Mouse (Mus musculus) liver, embryonic 16.5 days (tissue): ENCODE measurements around the gene Olfr399. TPM values are rescaled to one million over a fixed set of nuclear protein-coding genes. Genes with fewer than 3 reads are reported as not detected.

Experiments
- ATAC-seq: fragments of 200-750 bp; cut with Nextera tagmentation; 2 replicates; pipeline ENCODE4 v1.8.0; 2017; ENCODE audit warnings: low read depth, mild to moderate bottlenecking, moderate number of reproducible peaks, moderate library complexity
- H3K27ac ChIP-seq: fragments of 300-500 bp; sonication (generic); 2 replicates; pipeline ENCODE4 v1.5.1; 2014; ENCODE audit warnings: mild to moderate bottlenecking, low read length
- H3K27me3 ChIP-seq: fragments of 300-500 bp; sonication (generic); 2 replicates; pipeline ENCODE4 v1.6.1; 2014; ENCODE audit warnings: low read depth, low read length, mixed read lengths; ENCODE audit not compliant: control insufficient read depth, insufficient read depth
- H3K36me3 ChIP-seq: fragments of 300-500 bp; sonication (generic); 2 replicates; pipeline ENCODE4 v1.6.1; 2014; ENCODE audit warnings: mild to moderate bottlenecking; ENCODE audit not compliant: control insufficient read depth, insufficient read depth
- H3K4me1 ChIP-seq: fragments of 300-500 bp; sonication (generic); 2 replicates; pipeline ENCODE4 v1.6.1; 2014; ENCODE audit warnings: low read depth, low read length, mixed read lengths; ENCODE audit not compliant: control insufficient read depth
- H3K4me2 ChIP-seq: fragments of 300-500 bp; sonication (generic); 2 replicates; pipeline ENCODE4 v1.6.1; 2014; ENCODE audit warnings: low read depth, low read length, mixed read lengths
- H3K4me3 ChIP-seq: fragments of 300-500 bp; sonication (generic); 2 replicates; pipeline ENCODE4 v1.5.1; 2014; ENCODE audit warnings: low read depth, mild to moderate bottlenecking, low read length
- H3K9ac ChIP-seq: fragments of 300-500 bp; sonication (generic); 2 replicates; pipeline ENCODE4 v1.6.1; 2014; ENCODE audit warnings: low read depth, low read length
- H3K9me3 ChIP-seq: fragments of 300-500 bp; sonication (generic); replicated peaks from 2 replicates; pipeline ENCODE4 v1.6.1; 2016; ENCODE audit warnings: low read length; ENCODE audit not compliant: control insufficient read depth
- WGBS: fragments of 180-500 bp; shearing (Covaris S2); extraction: QIAGEN DNeasy Blood & Tissue Kit; methylation state at CpG from one replicate; pipeline ENCODE4 v1.1.7; 2014; ENCODE audit not compliant: insufficient replicate concordance; 5-methylcytosine and 5-hydroxymethylcytosine counted together
- polyA plus RNA-seq: library from polyadenylated mRNA; unstranded; fragments of >200 nt; fragmentation: Nextera tagmentation; extraction: Ambion mirVana; gene quantifications from 2 replicates; pipeline ENCODE4 v1.2.1, GENCODE M21; 2015

Gene Olfr399
- polyA plus RNA-seq = not detected in 2 replicates

- ATAC-seq = no peak
- H3K9me3 ChIP-seq = no peaks in the 10 kb centered on the region
- no peaks in the 10 kb centered on the region for H3K27me3 ChIP-seq
- no peak within 1 kb of the TSS for H3K9ac ChIP-seq
- H3K4me2 ChIP-seq = no peak within 1 kb of the TSS
- 53% methylated on average over 2 of the region's 2 CpGs for whole genome bisulfite sequencing
- H3K4me1 ChIP-seq = no peaks in the 10 kb centered on the region
- no peak within 1 kb of the TSS for H3K4me3 ChIP-seq
- H3K36me3 ChIP-seq = no peaks in the 10 kb centered on the region
- H3K27ac ChIP-seq = no peak within 1 kb of the TSS
Observed at GRCm38 (mm10) chr11:74056451-74056850, at the start of gene Olfr399, which contains the start of gene Olfr139. TSS of gene Olfr399 (minus strand) at chr11:74056615. TSS of gene Olfr139 (minus strand) at chr11:74056551.

- no peak for ATAC-seq
- no peaks in the 10 kb centered on the region for H3K4me1 ChIP-seq
- no peak overlapping the region for H3K4me2 ChIP-seq
- H3K9ac ChIP-seq = no peak overlapping the region
- 12% methylated on average over 5 of the region's 5 CpGs for WGBS
- no peaks in the 10 kb centered on the region for H3K36me3 ChIP-seq
- H3K9me3 ChIP-seq = no peaks in the 10 kb centered on the region; the same call in 1 of the 2 replicates
- H3K4me3 ChIP-seq = no peak overlapping the region
- no peak overlapping the region for H3K27ac ChIP-seq
- H3K27me3 ChIP-seq = no peaks in the 10 kb centered on the region
Observed at GRCm38 (mm10) chr11:74105066-74105465, 48.7 kb upstream of the Olfr399 start.

GRCm38 (mm10) chr11:74101507-74101906, 45.1 kb upstream of the Olfr399 start:
- ATAC-seq = no peak
- Histone ChIP-seq H3K9me3 (no peaks in the 10 kb centered on the region; the same call in 1 of the 2 replicates), H3K4me1 (no peaks in the 10 kb centered on the region), H3K36me3 (no peaks in the 10 kb centered on the region), H3K27me3 (no peaks in the 10 kb centered on the region), H3K4me3 (no peak overlapping the region), H3K9ac (no peak overlapping the region), H3K27ac (no peak overlapping the region), H3K4me2 (no peak overlapping the region)
- WGBS = 31% methylated on average over 2 of the region's 2 CpGs

GRCm38 (mm10) chr11:74100724-74101123, 44.3 kb upstream of the Olfr399 start:
- no peak for ATAC-seq
- no peaks in the 10 kb centered on the region; the same call in 1 of the 2 replicates for H3K9me3 ChIP-seq
- no peaks in the 10 kb centered on the region for H3K27me3 ChIP-seq
- no peaks in the 10 kb centered on the region for H3K4me1 ChIP-seq
- no peak overlapping the region for H3K27ac ChIP-seq
- H3K4me2 ChIP-seq = no peak overlapping the region
- 33% methylated on average over 2 of the region's 2 CpGs for WGBS
- no peak overlapping the region for H3K4me3 ChIP-seq
- H3K36me3 ChIP-seq = no peaks in the 10 kb centered on the region
- H3K9ac ChIP-seq = no peak overlapping the region

- no peaks in the 10 kb centered on the region for H3K9me3 ChIP-seq
- H3K4me2 ChIP-seq = no peak within 1 kb of the TSS
- H3K27me3 ChIP-seq = no peaks in the 10 kb centered on the region
- H3K27ac ChIP-seq = no peak within 1 kb of the TSS
- no peaks in the 10 kb centered on the region for H3K4me1 ChIP-seq
- 74% methylated on average over 1 of the region's 1 CpGs for WGBS
- ATAC-seq = no peak
- no peak within 1 kb of the TSS for H3K4me3 ChIP-seq
- no peaks in the 10 kb centered on the region for H3K36me3 ChIP-seq
- H3K9ac ChIP-seq = no peak within 1 kb of the TSS
Observed at GRCm38 (mm10) chr11:74069655-74070054, 13.2 kb upstream of the Olfr399 start, which contains the start of gene Zfp616. TSS of gene Zfp616 (plus strand) at chr11:74069955.

- H3K36me3 ChIP-seq = no peaks in the 10 kb centered on the region
- 44% methylated on average over 3 of the region's 3 CpGs for WGBS
- ATAC-seq = no peak
- no peak overlapping the region for H3K4me2 ChIP-seq
- H3K27ac ChIP-seq = no peak overlapping the region
- H3K4me3 ChIP-seq = no peak overlapping the region
- H3K9ac ChIP-seq = no peak overlapping the region
- H3K27me3 ChIP-seq = no peaks in the 10 kb centered on the region
- no peaks in the 10 kb centered on the region for H3K4me1 ChIP-seq
- H3K9me3 ChIP-seq = no peaks in the 10 kb centered on the region
Observed at GRCm38 (mm10) chr11:74051347-74051746, 5.1 kb downstream of the Olfr399 start.

Other genes with a start within 250 kb of the Olfr399 start
- not detected in 2 replicates for gene Olfr392, start 239.6 kb downstream of the Olfr399 start, polyA plus RNA-seq
- not detected in 2 replicates for gene Olfr393, start 205.2 kb downstream of the Olfr399 start, polyA plus RNA-seq
- not detected in 2 replicates for gene Olfr394, start 165.8 kb downstream of the Olfr399 start, polyA plus RNA-seq
- gene Olfr395, start 147.3 kb downstream of the Olfr399 start, polyA plus RNA-seq = not detected in 2 replicates
- gene Olfr23, start 119.9 kb downstream of the Olfr399 start, polyA plus RNA-seq = not detected in 2 replicates
- not detected in 2 replicates for gene Olfr397, start 95.8 kb downstream of the Olfr399 start, polyA plus RNA-seq
- not detected in 2 replicates for gene Olfr398, start 66.2 kb downstream of the Olfr399 start, polyA plus RNA-seq
- not detected in 2 replicates for gene Olfr139, start 64 bp downstream of the Olfr399 start, polyA plus RNA-seq
- gene Zfp616, start 13.3 kb upstream of the Olfr399 start, polyA plus RNA-seq = not detected in 2 replicates
- gene Olfr401, start 57.1 kb upstream of the Olfr399 start, polyA plus RNA-seq = not detected in 2 replicates
- gene Olfr402, start 96.9 kb upstream of the Olfr399 start, polyA plus RNA-seq = not detected in 2 replicates
- not detected in 2 replicates for gene Olfr403, start 129.6 kb upstream of the Olfr399 start, polyA plus RNA-seq
- not detected in 2 replicates for gene Olfr43, start 154.8 kb upstream of the Olfr399 start, polyA plus RNA-seq
- gene Olfr406, start 203.2 kb upstream of the Olfr399 start, polyA plus RNA-seq = not detected in 2 replicates
- not detected in 2 replicates for gene Olfr59, start 227.1 kb upstream of the Olfr399 start, polyA plus RNA-seq